Mouse (Mus musculus): ENCODE data around the gene Elfn2.

The Elfn2 gene

GRCm38 (mm10) chr15:78726697-78727096 lies 8.1 kb upstream of the Elfn2 start:
- DNase-seq (ENCODE audit: extremely low read depth, insufficient read length, low spot score), result no peak

- DNase-seq (ENCODE audit: extremely low read depth, insufficient read length, low spot score), result no peak
These were observed 2.0 kb upstream of the Elfn2 start for GRCm38 (mm10) chr15:78720532-78720931.

DNA sequence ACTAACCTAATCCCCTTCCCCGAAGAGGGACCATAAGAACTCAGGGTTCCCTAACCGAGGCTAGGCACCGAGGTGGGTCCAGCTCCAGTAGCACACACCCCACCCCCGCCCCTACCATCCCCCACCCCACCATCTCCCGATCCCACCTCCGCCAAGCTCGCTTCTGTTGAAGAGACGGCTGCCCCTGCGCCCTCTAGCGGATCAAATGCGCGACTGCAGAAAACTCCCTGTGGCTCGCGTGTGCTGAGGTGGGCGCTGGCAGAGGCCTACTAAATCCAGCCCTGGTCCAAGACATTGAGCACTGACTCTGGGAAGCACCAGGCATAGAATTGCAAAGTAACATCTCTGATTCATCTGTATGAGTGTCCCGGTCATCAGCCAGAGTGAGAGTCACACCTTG lies 1.5 kb upstream of the Elfn2 start:
- DNase-seq (ENCODE audit: extremely low read depth, insufficient read length, low spot score), result no peak

- no peak for DNase-seq (ENCODE audit: extremely low read depth, insufficient read length, low spot score)
These were observed 845 bp upstream of the Elfn2 start for GRCm38 (mm10) chr15:78719416-78719815.

- DNase-seq (ENCODE audit: extremely low read depth, insufficient read length, low spot score), result no peak
These were observed 1.6 kb downstream of the Elfn2 start for GRCm38 (mm10) chr15:78716936-78717335.

GRCm38 (mm10) chr15:78715856-78716255 lies 2.7 kb downstream of the Elfn2 start:
- no peak for DNase-seq (ENCODE audit: extremely low read depth, insufficient read length, low spot score)

- DNase-seq (ENCODE audit: extremely low read depth, insufficient read length, low spot score), result no peak
These were observed 4.8 kb downstream of the Elfn2 start for GRCm38 (mm10) chr15:78713751-78714150.

DNA sequence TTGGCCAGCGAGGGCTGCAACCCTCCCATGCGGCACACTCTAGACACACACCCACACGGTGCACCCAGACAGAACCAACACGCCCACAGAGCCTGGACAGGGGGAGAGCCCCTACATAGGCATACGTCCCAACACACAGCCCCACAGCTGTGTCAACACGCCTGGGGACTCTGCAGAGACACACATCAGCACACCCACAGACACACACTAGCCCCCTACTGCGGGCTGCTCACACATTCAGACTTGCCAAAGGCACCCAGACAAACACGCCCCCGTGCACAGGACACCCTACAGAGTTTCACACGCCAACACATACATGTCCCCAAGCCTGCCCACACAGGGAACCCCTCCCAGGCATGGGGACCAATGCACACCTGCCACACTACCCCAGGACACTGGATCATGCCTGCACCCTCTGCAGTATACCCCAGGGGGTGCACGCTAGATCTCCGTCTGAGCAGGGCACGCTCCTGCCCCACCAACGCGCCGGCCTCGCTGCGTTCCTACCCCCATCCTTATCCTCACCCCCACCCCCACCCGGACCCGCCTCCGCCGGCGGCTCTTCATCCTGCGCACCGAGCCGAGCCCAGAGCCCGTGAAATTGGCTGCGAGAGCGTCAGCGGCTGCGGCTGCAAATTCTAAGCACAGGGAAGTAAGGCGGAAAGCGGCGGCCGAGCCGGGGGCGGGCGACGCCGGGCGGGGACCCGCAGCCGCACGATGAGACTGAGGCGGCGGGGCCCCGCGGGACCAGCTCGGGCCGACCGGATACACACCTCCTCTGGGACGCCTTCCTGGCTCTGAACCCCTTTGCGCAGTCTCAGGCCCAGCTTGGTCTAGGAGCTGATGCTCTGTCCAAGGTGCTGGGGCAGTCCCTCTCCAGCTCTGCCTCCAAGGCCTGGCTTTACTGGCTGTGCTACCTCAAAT lies 6.0 kb downstream of the Elfn2 start:
- DNase-seq (ENCODE audit: extremely low read depth, insufficient read length, low spot score), result no peak

DNA sequence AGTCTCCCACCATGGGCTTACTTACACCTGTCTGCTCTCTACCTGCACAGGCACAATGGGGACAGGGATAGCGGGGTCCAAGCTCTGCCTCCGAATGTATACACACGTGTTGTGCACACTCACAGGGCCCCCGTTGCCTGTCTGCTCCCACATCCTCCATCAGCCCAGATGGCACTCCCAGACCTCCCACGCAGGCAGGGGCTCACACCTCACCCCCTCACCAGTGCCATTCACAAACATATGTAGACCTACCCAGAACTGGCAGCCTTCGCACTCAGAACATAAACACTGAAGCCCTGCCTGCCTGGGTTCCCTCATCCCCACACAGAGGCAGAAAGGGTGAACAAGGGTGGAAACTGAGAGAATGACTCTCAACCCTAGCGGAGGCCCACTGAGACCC lies 6.6 kb downstream of the Elfn2 start:
- no peak for DNase-seq (ENCODE audit: extremely low read depth, insufficient read length, low spot score)

GRCm38 (mm10) chr15:78710634-78711033 lies 7.9 kb downstream of the Elfn2 start:
- DNase-seq (ENCODE audit: extremely low read depth, insufficient read length, low spot score), result no peak

- no peak for DNase-seq (ENCODE audit: extremely low read depth, insufficient read length, low spot score)
These were observed 8.8 kb downstream of the Elfn2 start for GRCm38 (mm10) chr15:78709767-78710166.

DNA sequence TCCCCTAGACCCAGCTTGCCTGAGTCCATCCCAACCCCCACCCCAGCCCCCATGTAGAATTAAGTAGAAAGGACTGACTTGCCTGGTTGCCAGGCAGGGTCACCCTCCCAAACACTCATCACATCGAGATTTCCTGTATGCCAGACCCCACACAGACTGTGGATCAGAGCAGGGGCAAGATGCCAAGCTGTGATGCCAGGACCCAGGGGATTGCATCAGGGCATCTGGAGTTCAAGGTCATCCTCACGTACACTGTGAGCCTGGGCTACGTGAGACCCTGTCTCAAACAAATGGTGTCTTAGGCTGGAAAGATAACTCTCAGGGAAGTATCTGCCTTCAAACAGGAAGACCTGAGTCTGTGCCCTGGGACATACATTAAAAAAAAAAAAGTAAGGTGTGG lies 11.9 kb downstream of the Elfn2 start:
- DNase-seq (ENCODE audit: extremely low read depth, insufficient read length, low spot score), result peak; percentile 39

GRCm38 (mm10) chr15:78704824-78705223 lies 13.7 kb downstream of the Elfn2 start:
- DNase-seq (ENCODE audit: extremely low read depth, insufficient read length, low spot score), result no peak

DNA sequence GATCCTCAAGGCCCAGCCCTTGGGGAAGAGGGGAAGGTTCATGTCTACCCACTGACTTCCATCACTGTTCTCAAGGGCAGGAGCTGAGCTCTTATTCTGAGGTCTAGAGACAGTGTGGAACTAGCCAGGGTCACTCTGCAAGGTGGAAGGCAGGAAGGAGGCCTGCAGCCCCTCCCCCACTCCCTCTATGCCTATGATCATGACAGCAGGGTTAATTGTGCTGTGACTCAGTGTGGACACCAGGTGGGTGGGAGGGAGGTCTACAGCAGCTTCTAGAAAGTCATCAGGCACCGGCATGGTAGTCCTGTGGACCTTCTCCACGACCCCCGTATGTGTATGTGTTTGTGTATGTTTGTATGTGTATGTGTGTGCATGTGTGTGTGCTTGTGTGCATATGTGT lies 14.6 kb downstream of the Elfn2 start:
- no peak for DNase-seq (ENCODE audit: extremely low read depth, insufficient read length, low spot score)

GRCm38 (mm10) chr15:78700420-78700819 lies 18.2 kb downstream of the Elfn2 start:
- DNase-seq (ENCODE audit: extremely low read depth, insufficient read length, low spot score), result no peak

GRCm38 (mm10) chr15:78699513-78699912 lies 19.1 kb downstream of the Elfn2 start:
- DNase-seq (ENCODE audit: extremely low read depth, insufficient read length, low spot score), result no peak

- DNase-seq (ENCODE audit: extremely low read depth, insufficient read length, low spot score), result no peak
These were observed 20.0 kb downstream of the Elfn2 start for GRCm38 (mm10) chr15:78698491-78699135.

DNA sequence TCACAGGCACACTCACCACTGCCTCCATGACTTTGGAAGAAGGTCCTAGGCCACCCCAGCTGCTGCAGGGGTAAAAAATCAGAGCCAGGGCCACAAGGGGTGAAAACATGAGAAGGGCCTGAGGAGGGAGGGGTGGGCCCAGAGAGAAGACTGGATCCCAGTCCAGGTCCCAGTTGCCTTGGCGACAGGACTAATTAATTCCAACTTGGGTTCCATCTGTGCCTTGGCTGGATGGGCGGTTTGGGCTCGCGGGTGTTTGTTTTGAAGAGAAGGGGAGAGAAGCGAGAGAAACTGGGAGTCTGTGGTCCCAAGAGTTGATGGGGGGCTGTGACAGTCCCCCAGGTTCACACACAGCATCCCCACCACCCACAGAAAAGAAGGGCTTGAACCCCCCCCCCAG lies 20.5 kb downstream of the Elfn2 start:
- DNase-seq (ENCODE audit: extremely low read depth, insufficient read length, low spot score), result no peak

DNA sequence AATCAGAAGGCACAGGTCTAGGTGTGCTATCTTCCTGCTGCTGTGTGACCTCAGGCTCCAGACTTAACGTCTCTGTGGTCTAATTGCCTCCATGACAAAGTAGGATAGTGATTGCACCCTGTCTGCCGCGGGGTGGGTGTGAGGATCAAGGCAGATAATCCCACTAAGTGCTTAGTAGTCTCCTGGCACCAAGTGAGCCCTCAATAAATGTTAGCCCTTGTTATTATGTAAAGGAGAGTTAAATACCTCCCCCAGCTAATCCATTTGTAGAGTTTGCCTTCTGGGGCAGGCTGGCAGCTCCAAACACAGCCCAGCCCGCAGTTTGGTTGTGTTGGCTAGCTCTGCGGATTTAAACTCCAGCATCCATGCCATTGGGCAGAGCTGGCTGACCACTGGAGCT lies 22.8 kb downstream of the Elfn2 start:
- peak; percentile 39 for DNase-seq (ENCODE audit: extremely low read depth, insufficient read length, low spot score)

- DNase-seq (ENCODE audit: extremely low read depth, insufficient read length, low spot score), result no peak
These were observed 26.1 kb downstream of the Elfn2 start for GRCm38 (mm10) chr15:78692505-78692904.

- DNase-seq (ENCODE audit: extremely low read depth, insufficient read length, low spot score), result no peak
These were observed 27.9 kb downstream of the Elfn2 start for GRCm38 (mm10) chr15:78690716-78691115.

DNA sequence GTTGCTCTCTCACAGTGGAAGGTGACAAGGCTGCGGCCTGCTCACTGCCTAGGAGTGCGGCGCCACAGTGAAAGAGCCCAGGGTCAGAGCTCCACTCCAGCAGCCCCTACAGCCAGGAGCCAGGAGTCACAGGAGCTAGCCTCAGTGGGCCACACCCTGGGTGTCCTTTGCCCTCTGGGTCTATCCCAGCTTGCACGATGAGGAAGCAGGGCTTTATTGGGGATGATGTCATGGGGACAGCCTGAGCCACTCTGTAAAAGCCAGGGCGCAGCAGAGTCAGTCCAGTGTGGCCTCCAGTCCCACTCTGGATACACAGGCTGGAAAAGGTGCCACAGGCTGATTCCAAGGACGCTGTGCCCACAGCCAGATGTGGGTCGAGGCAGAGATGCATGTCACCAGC lies 31.7 kb downstream of the Elfn2 start:
- no peak for DNase-seq (ENCODE audit: extremely low read depth, insufficient read length, low spot score)
